Mouse (Mus musculus) CH12.LX (cell line): ENCODE measurements around the gene Fbxo42. TPM values are rescaled to one million over a fixed set of nuclear protein-coding genes. Genes with fewer than 3 reads are reported as not detected.

Source experiments
- DNase-seq: peaks from one replicate; pipeline ENCODE4 v3.0.0-alpha.2; 2013; ENCODE audit errors: extremely low read depth
- H3K27ac ChIP-seq: 2 replicates; pipeline ENCODE4 v1.5.1; 2012; ENCODE audit warnings: low read depth, mild to moderate bottlenecking, control low read depth, moderate library complexity; ENCODE audit not compliant: insufficient read depth
- H3K27me3 ChIP-seq: replicated peaks from 2 replicates; pipeline ENCODE3; 2012; ENCODE audit warnings: inconsistent platforms
- H3K36me3 ChIP-seq, 2 experiments: replicated peaks in 1 of 2; 2 replicates each; pipeline versions ENCODE3 to v1.6.1; 2012; ENCODE audit warnings: inconsistent platforms in 1 of 2, low read length in 1 of 2, mild to moderate bottlenecking in 1 of 2, mixed read lengths in 1 of 2, moderate library complexity in 1 of 2; ENCODE audit not compliant: control insufficient read depth in 1 of 2, insufficient read depth in 1 of 2
- H3K4me1 ChIP-seq, 2 experiments: 2 replicates each; pipeline ENCODE4 v1.6.1; 2012; ENCODE audit warnings: inconsistent platforms in 1 of 2, moderate library complexity in 1 of 2; ENCODE audit not compliant: insufficient read depth in 2 of 2, control insufficient read depth in 1 of 2
- H3K4me2 ChIP-seq: 2 replicates; pipeline ENCODE4 v1.6.1; 2012; ENCODE audit warnings: low read depth, mild to moderate bottlenecking, control low read depth; ENCODE audit not compliant: poor library complexity, insufficient read depth, severe bottlenecking
- H3K4me3 ChIP-seq, 3 experiments: fragments of 150-350 bp in 1 of 3; sonication (generic) in 1 of 3; replicated peaks in 1 of 3; 2 replicates each; pipeline versions ENCODE3 to v1.5.1; 2011 to 2012; ENCODE audit warnings: low read depth in 2 of 3, low read length in 2 of 3, mild to moderate bottlenecking in 2 of 3, moderate library complexity in 2 of 3, control low read depth in 1 of 3, improper control_type of control experiment in 1 of 3, inconsistent platforms in 1 of 3, mixed read lengths in 1 of 3; ENCODE audit not compliant: poor library complexity in 1 of 3
- H3K79me2 ChIP-seq: replicated peaks from 2 replicates; pipeline ENCODE4 v1.6.1; 2012; ENCODE audit warnings: mild to moderate bottlenecking, moderate library complexity; ENCODE audit not compliant: control insufficient read depth, poor library complexity, insufficient read depth, severe bottlenecking; ENCODE audit errors: extremely low read depth
- H3K9ac ChIP-seq: 2 replicates; pipeline ENCODE4 v1.6.1; 2012; ENCODE audit warnings: low read depth, mild to moderate bottlenecking, control low read depth, moderate library complexity; ENCODE audit not compliant: insufficient read depth
- H3K9me3 ChIP-seq: replicated peaks from 2 replicates; pipeline ENCODE3; 2012; ENCODE audit warnings: low read length, inconsistent platforms, mixed read lengths
- BHLHE40 ChIP-seq: IDR thresholded peaks from 2 replicates; pipeline ENCODE4 v1.6.1; 2011; ENCODE audit warnings: mild to moderate bottlenecking, low read depth, low read length, improper control_type of control experiment
- CTCF ChIP-seq, 2 experiments: IDR thresholded peaks in 1 of 2; conservative IDR thresholded peaks in 1 of 2; 2 replicates each; pipeline ENCODE4 v1.5.1; 2011 to 2012; ENCODE audit warnings: low read depth in 2 of 2, low read length in 2 of 2, improper control_type of control experiment in 1 of 2, inconsistent platforms in 1 of 2, mild to moderate bottlenecking in 1 of 2, moderate library complexity in 1 of 2
- E2F4 ChIP-seq: IDR thresholded peaks from 2 replicates; pipeline ENCODE4 v1.6.1; 2011; ENCODE audit warnings: low read depth, low read length, improper control_type of control experiment; ENCODE audit not compliant: insufficient replicate concordance
- ELF1 ChIP-seq: IDR thresholded peaks from 2 replicates; pipeline ENCODE4 v1.6.1; 2014; ENCODE audit warnings: low read depth, mild to moderate bottlenecking, inconsistent platforms, low read length, improper control_type of control experiment
- ETS1 ChIP-seq: conservative IDR thresholded peaks from 2 replicates; pipeline ENCODE4 v1.6.1; 2012; ENCODE audit warnings: low read depth, mild to moderate bottlenecking, inconsistent platforms, low read length, improper control_type of control experiment, moderate library complexity
- GABPA ChIP-seq: IDR thresholded peaks from 2 replicates; pipeline ENCODE4 v1.6.1; 2012; ENCODE audit warnings: low read depth, low read length, improper control_type of control experiment, inconsistent platforms; ENCODE audit not compliant: insufficient replicate concordance
- HCFC1 ChIP-seq: IDR thresholded peaks from 2 replicates; pipeline ENCODE4 v1.6.1; 2012; ENCODE audit warnings: low read depth, mild to moderate bottlenecking, inconsistent platforms, low read length, improper control_type of control experiment
- IRF4 ChIP-seq: IDR thresholded peaks from 2 replicates; pipeline ENCODE4 v1.6.1; 2014; ENCODE audit warnings: low read depth, mild to moderate bottlenecking, inconsistent platforms, low read length, improper control_type of control experiment
- JUN ChIP-seq: IDR thresholded peaks from 2 replicates; pipeline ENCODE4 v1.6.1; 2011; ENCODE audit warnings: low read depth, mild to moderate bottlenecking, low read length, improper control_type of control experiment, moderate library complexity; ENCODE audit not compliant: insufficient read depth
- JUND ChIP-seq: conservative IDR thresholded peaks from 2 replicates; pipeline ENCODE4 v1.6.1; 2011; ENCODE audit warnings: low read depth, low read length, improper control_type of control experiment
- KAT2A ChIP-seq: IDR thresholded peaks from 2 replicates; pipeline ENCODE4 v1.6.1; 2012; ENCODE audit warnings: low read length, improper control_type of control experiment, inconsistent platforms; ENCODE audit not compliant: insufficient replicate concordance
- MAZ ChIP-seq: IDR thresholded peaks from 2 replicates; pipeline ENCODE4 v1.6.1; 2012; ENCODE audit warnings: low read depth, mild to moderate bottlenecking, inconsistent platforms, low read length, improper control_type of control experiment, moderate library complexity
- MEF2A ChIP-seq: IDR thresholded peaks from 2 replicates; pipeline ENCODE4 v1.6.1; 2014; ENCODE audit warnings: low read depth, mild to moderate bottlenecking, inconsistent platforms, low read length, improper control_type of control experiment, borderline replicate concordance
- MXI1 ChIP-seq: IDR thresholded peaks from 2 replicates; pipeline ENCODE4 v1.6.1; 2011; ENCODE audit warnings: mild to moderate bottlenecking, low read depth, low read length, improper control_type of control experiment
- MYC ChIP-seq: IDR thresholded peaks from 2 replicates; pipeline ENCODE4 v1.6.1; 2011; ENCODE audit warnings: low read depth, mild to moderate bottlenecking, improper control_type of control experiment, low read length
- NELFE ChIP-seq: IDR thresholded peaks from 2 replicates; pipeline ENCODE4 v1.6.1; 2011; ENCODE audit warnings: low read depth, low read length, improper control_type of control experiment
- NRF1 ChIP-seq: IDR thresholded peaks from 2 replicates; pipeline ENCODE4 v1.6.1; 2014; ENCODE audit warnings: low read depth, mild to moderate bottlenecking, inconsistent platforms, low read length, improper control_type of control experiment, moderate library complexity
- PAX5 ChIP-seq: IDR thresholded peaks from 2 replicates; pipeline ENCODE4 v1.6.1; 2012; ENCODE audit warnings: low read length, inconsistent platforms, mixed read lengths
- POLR2A ChIP-seq: IDR thresholded peaks from 2 replicates; pipeline ENCODE4 v1.6.1; 2011; ENCODE audit warnings: low read depth, mild to moderate bottlenecking, improper control_type of control experiment, low read length
- POLR2AphosphoS2 ChIP-seq: IDR thresholded peaks from 2 replicates; pipeline ENCODE4 v1.6.1; 2011; ENCODE audit warnings: low read depth, low read length, improper control_type of control experiment
- RAD21 ChIP-seq: IDR thresholded peaks from 2 replicates; pipeline ENCODE4 v1.6.1; 2011; ENCODE audit warnings: low read depth, mild to moderate bottlenecking, low read length, improper control_type of control experiment, moderate library complexity
- RCOR1 ChIP-seq: conservative IDR thresholded peaks from 2 replicates; pipeline ENCODE4 v1.6.1; 2012; ENCODE audit warnings: low read depth, mild to moderate bottlenecking, inconsistent platforms, low read length, improper control_type of control experiment
- SIN3A ChIP-seq: IDR thresholded peaks from 2 replicates; pipeline ENCODE4 v1.6.1; 2012; ENCODE audit warnings: low read length, improper control_type of control experiment, inconsistent platforms
- SMC3 ChIP-seq: IDR thresholded peaks from 2 replicates; pipeline ENCODE4 v1.6.1; 2011; ENCODE audit warnings: low read depth, low read length, improper control_type of control experiment
- TBP ChIP-seq: conservative IDR thresholded peaks from 2 replicates; pipeline ENCODE4 v1.6.1; 2011; ENCODE audit warnings: low read depth, low read length, improper control_type of control experiment
- TCF12 ChIP-seq: IDR thresholded peaks from 2 replicates; pipeline ENCODE4 v1.6.1; 2014; ENCODE audit warnings: low read depth, mild to moderate bottlenecking, inconsistent platforms, low read length, improper control_type of control experiment
- UBTF ChIP-seq: IDR thresholded peaks from 2 replicates; pipeline ENCODE4 v1.6.1; 2012; ENCODE audit warnings: low read depth, mild to moderate bottlenecking, inconsistent platforms, low read length, improper control_type of control experiment, moderate library complexity
- USF1 ChIP-seq: IDR thresholded peaks from 2 replicates; pipeline ENCODE4 v1.6.1; 2014; ENCODE audit warnings: low read depth, mild to moderate bottlenecking, inconsistent platforms, low read length, improper control_type of control experiment
- USF2 ChIP-seq: conservative IDR thresholded peaks from 2 replicates; pipeline ENCODE4 v1.6.1; 2011; ENCODE audit warnings: low read depth, low read length, improper control_type of control experiment
- ZC3H11A ChIP-seq: IDR thresholded peaks from 2 replicates; pipeline ENCODE4 v1.6.1; 2012; ENCODE audit warnings: low read depth, mild to moderate bottlenecking, inconsistent platforms, low read length, improper control_type of control experiment
- ZKSCAN1 ChIP-seq: IDR thresholded peaks from 2 replicates; pipeline ENCODE4 v1.6.1; 2012; ENCODE audit warnings: low read depth, inconsistent platforms, low read length, improper control_type of control experiment, borderline replicate concordance
- ZMIZ1 ChIP-seq: IDR thresholded peaks from 2 replicates; pipeline ENCODE4 v1.6.1; 2012; ENCODE audit warnings: low read depth, mild to moderate bottlenecking, inconsistent platforms, low read length, improper control_type of control experiment
- ZNF384 ChIP-seq: IDR thresholded peaks from 2 replicates; pipeline ENCODE4 v1.6.1; 2012; ENCODE audit warnings: low read depth, low read length, improper control_type of control experiment, inconsistent platforms
- dilution Hi-C: fragments of 300-500 bp; cut with MboI; formaldehyde crosslinking; loops from 2 replicates; pipeline ENCODE4 v1.14.3; 2020; ENCODE audit warnings: low sequenced_read_pairs; ENCODE audit not compliant: extremely low pct_unique_long_range_greater_than_20kb, extremely low pct_ligation_motif_present
- in situ Hi-C: fragments of 300-500 bp; cut with MboI; formaldehyde crosslinking; loops from 3 replicates; pipeline ENCODE4 v1.14.3; 2019; ENCODE audit warnings: low sequenced_read_pairs, low pct_ligation_motif_present, low pct_unique_long_range_greater_than_20kb, mixed read lengths
- polyA plus RNA-seq: library from polyadenylated mRNA; unstranded; fragments of >175 nt; gene quantifications from 2 replicates; pipeline ENCODE4 v1.2.1, GENCODE M21; 2012; ENCODE audit warnings: low read depth; ENCODE audit not compliant: insufficient read length
- total RNA-seq, 2 experiments: library from RNA; depleted of rRNA; stranded (reverse); fragments of 300-350 nt in 1 of 2; fragments of >200 nt in 1 of 2; gene quantifications; 2 replicates each; pipeline ENCODE4 v1.2.3; 2012 to 2014

Gene Fbxo42
- total and polyA plus RNA-seq, 3 experiments: 9.8 to 16.5 (median 14.4) TPM

DNA sequence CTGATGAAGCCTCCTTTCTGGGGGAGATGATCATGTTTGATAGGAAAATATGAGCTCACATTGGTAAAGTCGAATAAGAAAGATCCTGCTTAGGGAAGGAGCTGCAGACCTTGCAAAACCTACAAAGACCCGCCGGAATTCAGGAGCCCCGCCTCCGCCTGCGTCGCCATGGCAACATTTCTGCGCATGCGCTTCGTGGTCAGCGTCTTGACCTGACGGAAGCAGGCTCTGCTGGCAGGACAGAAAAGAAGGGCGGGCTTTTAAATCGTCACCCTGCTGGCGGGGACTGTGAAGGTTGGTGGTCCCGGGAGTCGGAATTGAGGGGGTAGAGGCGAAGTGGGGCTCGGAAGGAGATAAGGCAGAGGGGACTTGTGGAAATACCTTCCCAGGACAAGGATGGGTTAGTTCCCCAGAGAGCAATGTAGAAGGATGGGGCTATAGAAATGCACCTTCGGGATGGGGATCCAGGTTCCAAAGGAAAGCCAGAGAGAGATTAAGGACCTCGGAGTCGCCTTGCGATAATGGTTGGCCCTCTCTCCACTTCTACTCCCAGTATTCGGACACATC is 66.1 kb downstream of the Fbxo42 start, which contains the start of gene Rsg1:
Gene Rsg1 (plus strand): TSS at position 187 of the 567 bp plus-strand sequence.
- H3K79me2 ChIP-seq: no peaks in the 10 kb centered on the region
- H3K27ac ChIP-seq: no peak within 1 kb of the TSS
- H3K9me3 ChIP-seq: no peaks in the 10 kb centered on the region
- H3K4me3 ChIP-seq: peak within 1 kb of the TSS; percentile 59 to 85 (median 72)
- TF ChIP-seq SIN3A (peak; percentile 53; the same call in 1 of the 2 replicates), JUN (no peak), ETS1 (no peak), UBTF (no peak), PAX5 (no peak), MYC (no peak), GABPA (no peak), ZKSCAN1 (no peak), BHLHE40 (no peak), NRF1 (peak; percentile 96), POLR2AphosphoS2 (no peak), USF2 (no peak), SMC3 (no peak), RAD21 (no peak), HCFC1 (no peak; the same call in 1 of the 2 replicates), MEF2A (no peak), NELFE (peak; percentile 67), KAT2A (no peak), ZNF384 (no peak), MXI1 (peak; percentile 95), JUND (no peak), E2F4 (no peak), TBP (0 out of 2 replicates have a peak, but pooled peaks have one; percentile 17), USF1 (no peak), ZMIZ1 (no peak), IRF4 (no peak), MAZ (no peak), POLR2A (peak; percentile 63), TCF12 (no peak), ZC3H11A (no peak), CTCF (conservative IDR thresholded peaks at IDR 0.05 in 1 of 2, IDR thresholded peaks at IDR 0.05 in 1 of 2; ENCODE audit: low read depth in 2 of 2, low read length in 2 of 2) (no peak), RCOR1 (no peak), ELF1 (peak; percentile 70; the same call in 1 of the 2 replicates)
- H3K27me3 ChIP-seq: no peaks in the 10 kb centered on the region
- in situ Hi-C loops: loop anchor here (10.0 kb wide), 1 partner anchor 69 kb away; the partner anchor contains the start of gene Fbxo42
- H3K36me3 ChIP-seq: peaks cover 3 to 21% of the 10 kb centered on the region in 2 experiments
- H3K9ac ChIP-seq: peak within 1 kb of the TSS; percentile 61
- peak; percentile 90 for DNase-seq
- peak within 1 kb of the TSS; percentile 90 for H3K4me2 ChIP-seq
- dilution Hi-C loops: no loop called here
- peaks cover 5 to 28% of the 10 kb centered on the region in 2 experiments; a peak in 3 of 4 replicates for H3K4me1 ChIP-seq
